Mouse (Mus musculus): Measurements from ENCODE around the gene Pi4k2b. TPM values are rescaled to one million over a fixed set of nuclear protein-coding genes. Genes with fewer than 3 reads are reported as not detected.
"Not testable (repeated sequence)": the region's sequence is repeated elsewhere in the genome, so short reads cannot be mapped to it uniquely, and the experiment has no call there.

The Pi4k2b gene
- polyA plus RNA-seq, 1 experiment from 2014 or later, result 5.4 TPM

- no peak for ATAC-seq (replicated peaks)
Measured at GRCm38 (mm10) chr5:52746920-52747319, 5.5 kb downstream of the Pi4k2b start.

GRCm38 (mm10) chr5:52748732-52749131 is 7.4 kb downstream of the Pi4k2b start:
- no peaks in the 10 kb centered on the region for H3K4me1 ChIP-seq
- H3K4me3 ChIP-seq, result no peak overlapping the region
- H3K36me3 ChIP-seq, result no peaks in the 10 kb centered on the region
- no peaks in the 10 kb centered on the region for H3K27me3 ChIP-seq
- ATAC-seq (replicated peaks), result no peak
- whole genome bisulfite sequencing, result 80% methylated on average over 5 of the region's 5 CpGs
- no peaks in the 10 kb centered on the region for H3K9me3 ChIP-seq
- no peak overlapping the region for H3K4me2 ChIP-seq (replicated peaks)
- no peak overlapping the region for H3K27ac ChIP-seq (replicated peaks)
- no peak overlapping the region for H3K9ac ChIP-seq (replicated peaks)

More at GRCm38 (mm10) chr5:52746920-52747319, 5.5 kb downstream of the Pi4k2b start:
- Histone ChIP-seq H3K27ac (replicated peaks) (no peak overlapping the region), H3K4me3 (no peak overlapping the region), H3K4me1 (peaks cover 5% of the 10 kb centered on the region), H3K4me2 (replicated peaks) (no peak overlapping the region), H3K36me3 (no peaks in the 10 kb centered on the region), H3K9me3 (no peaks in the 10 kb centered on the region), H3K9ac (replicated peaks) (no peak overlapping the region), H3K27me3 (no peaks in the 10 kb centered on the region)

GRCm38 (mm10) chr5:52753146-52753545 is 11.8 kb downstream of the Pi4k2b start:
- H3K4me2 ChIP-seq (replicated peaks), result no peak overlapping the region
- no peaks in the 10 kb centered on the region for H3K9me3 ChIP-seq
- H3K27me3 ChIP-seq, result no peaks in the 10 kb centered on the region
- WGBS, result 89% methylated on average over 9 of the region's 9 CpGs
- no peak overlapping the region for H3K9ac ChIP-seq (replicated peaks)
- H3K27ac ChIP-seq (replicated peaks), result no peak overlapping the region
- H3K4me1 ChIP-seq, result no peaks in the 10 kb centered on the region
- no peaks in the 10 kb centered on the region for H3K36me3 ChIP-seq
- no peak overlapping the region for H3K4me3 ChIP-seq
- no peak for ATAC-seq (replicated peaks)

GRCm38 (mm10) chr5:52754196-52754595 is 12.8 kb downstream of the Pi4k2b start:
- no peaks in the 10 kb centered on the region for H3K4me1 ChIP-seq
- H3K36me3 ChIP-seq, result no peaks in the 10 kb centered on the region
- H3K4me3 ChIP-seq, result no peak overlapping the region
- H3K27me3 ChIP-seq, result no peaks in the 10 kb centered on the region
- no peak for ATAC-seq (replicated peaks)
- H3K4me2 ChIP-seq (replicated peaks), result no peak overlapping the region
- H3K9ac ChIP-seq (replicated peaks), result no peak overlapping the region
- H3K9me3 ChIP-seq, result no peaks in the 10 kb centered on the region
- H3K27ac ChIP-seq (replicated peaks), result no peak overlapping the region

GRCm38 (mm10) chr5:52755337-52755736 is 14.0 kb downstream of the Pi4k2b start:
- Histone ChIP-seq H3K4me3 (no peak overlapping the region), H3K4me1 (no peaks in the 10 kb centered on the region), H3K4me2 (replicated peaks) (no peak overlapping the region), H3K27ac (replicated peaks) (no peak overlapping the region), H3K9ac (replicated peaks) (no peak overlapping the region), H3K27me3 (no peaks in the 10 kb centered on the region), H3K36me3 (no peaks in the 10 kb centered on the region), H3K9me3 (no peaks in the 10 kb centered on the region)
- ATAC-seq (replicated peaks), result no peak
- 90% methylated on average over 3 of the region's 3 CpGs for WGBS

GRCm38 (mm10) chr5:52755989-52756388 is 14.6 kb downstream of the Pi4k2b start:
- no peaks in the 10 kb centered on the region for H3K27me3 ChIP-seq
- 90% methylated on average over 6 of the region's 6 CpGs for WGBS
- H3K4me2 ChIP-seq (replicated peaks), result no peak overlapping the region
- H3K4me3 ChIP-seq, result no peak overlapping the region
- no peak for ATAC-seq (replicated peaks)
- no peak overlapping the region for H3K9ac ChIP-seq (replicated peaks)
- H3K27ac ChIP-seq (replicated peaks), result no peak overlapping the region
- H3K9me3 ChIP-seq, result no peaks in the 10 kb centered on the region
- H3K4me1 ChIP-seq, result no peaks in the 10 kb centered on the region
- no peaks in the 10 kb centered on the region for H3K36me3 ChIP-seq

- H3K4me3 ChIP-seq, result no peak overlapping the region
- no peaks in the 10 kb centered on the region for H3K36me3 ChIP-seq
- ATAC-seq (replicated peaks), result no peak
- H3K9me3 ChIP-seq, result no peaks in the 10 kb centered on the region
- no peak overlapping the region for H3K9ac ChIP-seq (replicated peaks)
- no peaks in the 10 kb centered on the region for H3K27me3 ChIP-seq
- 96% methylated on average over 7 of the region's 7 CpGs for WGBS
- H3K4me2 ChIP-seq (replicated peaks), result no peak overlapping the region
- H3K4me1 ChIP-seq, result no peaks in the 10 kb centered on the region
- no peak overlapping the region for H3K27ac ChIP-seq (replicated peaks)
Measured at GRCm38 (mm10) chr5:52762586-52762985, 21.2 kb downstream of the Pi4k2b start.

- no peaks in the 10 kb centered on the region for H3K36me3 ChIP-seq
- WGBS, result 90% methylated on average over 5 of the region's 5 CpGs
- ATAC-seq (replicated peaks), result no peak
Measured at GRCm38 (mm10) chr5:52774267-52774666, 32.9 kb downstream of the Pi4k2b start.

GRCm38 (mm10) chr5:52775237-52775636 is 33.9 kb downstream of the Pi4k2b start, which contains the start of gene Zcchc4:
TSS of gene Zcchc4 (plus strand) at chr5:52775409.
- 71% methylated on average over 8 of the region's 8 CpGs for WGBS
- Histone ChIP-seq H3K9me3 (no peaks in the 10 kb centered on the region), H3K4me3 (no peak within 1 kb of the TSS), H3K27me3 (no peaks in the 10 kb centered on the region), H3K4me2 (replicated peaks) (no peak within 1 kb of the TSS), H3K27ac (replicated peaks) (no peak within 1 kb of the TSS), H3K4me1 (no peaks in the 10 kb centered on the region), H3K9ac (replicated peaks) (no peak within 1 kb of the TSS), H3K36me3 (no peaks in the 10 kb centered on the region)
- no peak for ATAC-seq (replicated peaks)

More at GRCm38 (mm10) chr5:52774267-52774666, 32.9 kb downstream of the Pi4k2b start:
- Histone ChIP-seq H3K9me3 (no peaks in the 10 kb centered on the region), H3K9ac (replicated peaks) (no peak overlapping the region), H3K4me3 (no peak overlapping the region), H3K4me2 (replicated peaks) (no peak overlapping the region), H3K4me1 (no peaks in the 10 kb centered on the region), H3K27ac (replicated peaks) (no peak overlapping the region), H3K27me3 (no peaks in the 10 kb centered on the region)

- not testable (repeated sequence) for H3K9me3 ChIP-seq; ATAC-seq (replicated peaks); H3K27ac ChIP-seq (replicated peaks); H3K4me2 ChIP-seq (replicated peaks); H3K27me3 ChIP-seq; H3K4me3 ChIP-seq; H3K36me3 ChIP-seq; H3K9ac ChIP-seq (replicated peaks); H3K4me1 ChIP-seq
- 88% methylated on average over 8 of the region's 8 CpGs for WGBS
Measured at GRCm38 (mm10) chr5:52776466-52777354, 35.3 kb downstream of the Pi4k2b start.

GRCm38 (mm10) chr5:52782523-52783250 is 41.3 kb downstream of the Pi4k2b start:
- Histone ChIP-seq H3K9ac (replicated peaks) (peak overlapping the region; percentile 89), H3K4me1 (no peaks in the 10 kb centered on the region), H3K36me3 (peaks cover 7% of the 10 kb centered on the region; the same call in 1 of the 2 replicates), H3K27ac (replicated peaks) (peak overlapping the region; percentile 89), H3K4me3 (peak overlapping the region; percentile 95), H3K9me3 (no peaks in the 10 kb centered on the region), H3K27me3 (no peaks in the 10 kb centered on the region), H3K4me2 (replicated peaks) (peak overlapping the region; percentile 72)
- ATAC-seq (replicated peaks), result peak; percentile 99
- 4% methylated on average over 37 of the region's 37 CpGs for WGBS

- peak overlapping the region; percentile 89 for H3K27ac ChIP-seq (replicated peaks)
- H3K4me3 ChIP-seq, result peak overlapping the region; percentile 95
- WGBS, result 1% methylated on average over 9 of the region's 9 CpGs
- peak overlapping the region; percentile 72 for H3K4me2 ChIP-seq (replicated peaks)
- peak; percentile 78 for ATAC-seq (replicated peaks)
- H3K9me3 ChIP-seq, result no peaks in the 10 kb centered on the region
- H3K9ac ChIP-seq (replicated peaks), result peak overlapping the region; percentile 89
- H3K4me1 ChIP-seq, result no peaks in the 10 kb centered on the region
- H3K36me3 ChIP-seq, result peaks cover 7% of the 10 kb centered on the region; the same call in 1 of the 2 replicates
- H3K27me3 ChIP-seq, result no peaks in the 10 kb centered on the region
Measured at GRCm38 (mm10) chr5:52783251-52783620, 41.9 kb downstream of the Pi4k2b start.
